Mouse (Mus musculus): ENCODE measurements around the gene Lipc. TPM values are rescaled to one million over a fixed set of nuclear protein-coding genes. Genes with fewer than 3 reads are reported as not detected.

Lipc gene
- polyA plus RNA-seq, 1 experiment, result 0.87 TPM

GRCm38 (mm10) chr9:70795439-70795757 lies 156.6 kb downstream of the Lipc start:
- TF ChIP-seq CTCF (IDR thresholded peaks at IDR 0.05; ENCODE audit: control insufficient read depth, insufficient read depth, low read length) (no peak), POLR2A (IDR thresholded peaks at IDR 0.05; ENCODE audit: borderline replicate concordance, control insufficient read depth, low read depth, low read length) (no peak)

DNA sequence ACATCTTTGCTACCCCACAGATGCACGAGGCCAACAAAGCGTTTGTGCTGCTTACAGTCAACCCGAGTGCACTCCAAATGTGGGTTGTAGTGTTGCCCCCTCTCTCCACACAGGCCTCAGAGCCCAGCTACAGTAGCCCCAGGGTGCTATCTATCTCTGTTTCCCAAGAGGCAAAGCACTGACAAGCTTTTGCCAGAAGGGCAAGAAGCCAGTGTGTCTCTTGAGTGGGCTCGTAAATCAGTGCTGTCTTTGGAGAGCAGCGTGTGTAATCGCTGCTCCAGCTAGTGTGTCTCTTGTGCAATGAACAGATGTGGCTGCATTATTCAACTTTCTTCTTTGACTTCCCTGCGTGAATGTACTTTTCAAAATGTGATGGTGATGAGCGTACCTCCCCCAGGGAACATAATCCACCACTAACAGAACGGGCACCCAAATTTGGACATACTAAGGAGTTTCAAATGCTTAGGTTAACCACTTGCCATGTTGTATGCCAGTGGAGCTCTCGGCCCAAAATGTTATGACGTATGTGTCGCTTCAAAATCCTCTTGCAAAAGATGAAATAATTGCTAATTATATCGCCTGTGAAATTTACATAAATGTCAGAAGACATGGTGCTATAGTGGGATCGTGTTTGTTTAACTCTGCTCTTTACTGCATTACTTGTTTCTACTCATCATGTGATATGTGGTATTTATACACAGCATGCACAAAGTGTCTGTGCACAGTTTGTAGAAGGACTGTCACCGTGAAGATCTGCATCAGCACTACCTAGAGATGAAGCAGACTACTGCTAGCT lies 157.2 kb downstream of the Lipc start:
- no peaks in the 10 kb centered on the region for H3K4me1 ChIP-seq (ENCODE audit: control insufficient read depth, insufficient read depth, low read length)
- TF ChIP-seq CTCF (IDR thresholded peaks at IDR 0.05; ENCODE audit: control insufficient read depth, insufficient read depth, low read length) (no peak), POLR2A (IDR thresholded peaks at IDR 0.05; ENCODE audit: borderline replicate concordance, control insufficient read depth, low read depth, low read length) (no peak)
- H3K27ac ChIP-seq (ENCODE audit: control insufficient read depth, insufficient read depth, low read depth, low read length, poor library complexity), result no peak overlapping the region
- WGBS, result 81% methylated on average over 15 of the region's 15 CpGs
- no peak overlapping the region for H3K4me3 ChIP-seq (replicated peaks; ENCODE audit: control insufficient read depth, low read depth, low read length)

More at GRCm38 (mm10) chr9:70795439-70795757, 156.6 kb downstream of the Lipc start:
- Histone ChIP-seq H3K4me3 (replicated peaks; ENCODE audit: control insufficient read depth, low read depth, low read length) (no peak overlapping the region), H3K27ac (ENCODE audit: control insufficient read depth, insufficient read depth, low read depth, low read length, poor library complexity) (no peak overlapping the region), H3K4me1 (ENCODE audit: control insufficient read depth, insufficient read depth, low read length) (no peaks in the 10 kb centered on the region)
- 68% methylated on average over 2 of the region's 2 CpGs for WGBS

DNA sequence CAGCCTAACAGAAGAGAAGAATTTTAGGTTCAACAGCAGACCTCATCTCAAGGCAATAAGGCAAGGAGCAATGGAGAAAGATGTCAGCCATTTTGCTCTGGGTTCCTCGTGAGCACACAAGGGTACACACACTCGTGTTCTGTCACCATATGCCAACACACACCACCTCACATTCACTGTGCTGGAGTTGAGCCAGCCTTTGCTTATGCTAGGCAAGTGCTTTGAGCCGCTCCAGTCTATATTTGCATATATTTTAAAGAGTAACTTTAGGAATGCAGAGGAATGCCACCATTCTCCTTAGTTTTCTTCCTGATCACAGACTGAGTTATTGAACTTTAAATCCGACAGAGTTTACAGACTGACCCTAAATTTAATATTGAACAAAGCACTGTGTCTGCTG lies 161.4 kb downstream of the Lipc start:
- 90% methylated on average over 4 of the region's 4 CpGs for WGBS
- TF ChIP-seq POLR2A (IDR thresholded peaks at IDR 0.05; ENCODE audit: borderline replicate concordance, control insufficient read depth, low read depth, low read length), result no peak
- no peak for TF ChIP-seq CTCF (IDR thresholded peaks at IDR 0.05; ENCODE audit: control insufficient read depth, insufficient read depth, low read length)
- no peaks in the 10 kb centered on the region for H3K4me1 ChIP-seq (ENCODE audit: control insufficient read depth, insufficient read depth, low read length)
- H3K27ac ChIP-seq (ENCODE audit: control insufficient read depth, insufficient read depth, low read depth, low read length, poor library complexity), result no peak overlapping the region
- H3K4me3 ChIP-seq (replicated peaks; ENCODE audit: control insufficient read depth, low read depth, low read length), result no peak overlapping the region

DNA sequence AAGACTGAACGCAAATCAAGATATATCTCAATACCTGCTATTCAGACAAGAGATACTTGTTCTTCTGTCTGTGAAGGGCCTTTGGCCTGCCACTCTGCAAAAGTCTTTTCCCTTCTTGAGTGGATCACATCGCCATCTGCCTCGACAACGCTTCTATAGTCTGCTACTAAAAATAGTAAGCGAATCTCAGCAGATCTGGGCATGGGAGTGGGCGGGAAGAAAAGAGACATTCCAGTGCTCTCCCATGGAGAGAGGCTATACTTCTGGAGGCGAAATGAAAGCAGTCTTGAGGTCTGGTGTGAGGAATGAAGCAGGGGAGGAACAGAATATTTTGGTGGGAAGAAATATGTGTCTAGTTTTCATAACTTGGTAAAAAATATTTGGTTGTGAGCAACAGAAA lies 163.3 kb downstream of the Lipc start:
- WGBS, result 85% methylated on average over 7 of the region's 7 CpGs
- TF ChIP-seq CTCF (IDR thresholded peaks at IDR 0.05; ENCODE audit: control insufficient read depth, insufficient read depth, low read length) (no peak), POLR2A (IDR thresholded peaks at IDR 0.05; ENCODE audit: borderline replicate concordance, control insufficient read depth, low read depth, low read length) (no peak)
- no peaks in the 10 kb centered on the region for H3K4me1 ChIP-seq (ENCODE audit: control insufficient read depth, insufficient read depth, low read length)
- H3K27ac ChIP-seq (ENCODE audit: control insufficient read depth, insufficient read depth, low read depth, low read length, poor library complexity), result no peak overlapping the region
- no peak overlapping the region for H3K4me3 ChIP-seq (replicated peaks; ENCODE audit: control insufficient read depth, low read depth, low read length)

DNA sequence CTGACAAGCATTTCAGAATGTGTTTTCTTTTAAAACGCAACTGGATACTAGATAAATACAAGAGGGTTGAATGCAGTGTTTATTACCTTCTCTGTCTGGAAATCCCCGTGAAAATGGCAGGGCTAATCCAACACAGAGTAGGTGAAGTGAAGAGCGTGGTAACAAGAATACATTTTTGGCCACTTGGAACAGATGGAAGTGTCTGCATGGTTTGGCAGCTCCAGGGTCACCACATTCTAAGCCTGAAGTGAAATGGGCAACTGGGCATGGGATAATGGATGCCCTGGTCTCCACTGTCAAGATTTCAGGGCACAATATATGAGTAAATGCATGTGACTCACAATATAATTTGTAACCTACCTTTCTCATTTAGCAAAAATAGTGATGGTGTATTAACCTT lies 169.8 kb downstream of the Lipc start:
- 95% methylated on average over 3 of the region's 3 CpGs for WGBS
- H3K27ac ChIP-seq (ENCODE audit: control insufficient read depth, insufficient read depth, low read depth, low read length, poor library complexity), result no peak overlapping the region
- H3K4me3 ChIP-seq (replicated peaks; ENCODE audit: control insufficient read depth, low read depth, low read length), result no peak overlapping the region
- no peaks in the 10 kb centered on the region for H3K4me1 ChIP-seq (ENCODE audit: control insufficient read depth, insufficient read depth, low read length)
- TF ChIP-seq POLR2A (IDR thresholded peaks at IDR 0.05; ENCODE audit: borderline replicate concordance, control insufficient read depth, low read depth, low read length) (no peak), CTCF (IDR thresholded peaks at IDR 0.05; ENCODE audit: control insufficient read depth, insufficient read depth, low read length) (no peak)

DNA sequence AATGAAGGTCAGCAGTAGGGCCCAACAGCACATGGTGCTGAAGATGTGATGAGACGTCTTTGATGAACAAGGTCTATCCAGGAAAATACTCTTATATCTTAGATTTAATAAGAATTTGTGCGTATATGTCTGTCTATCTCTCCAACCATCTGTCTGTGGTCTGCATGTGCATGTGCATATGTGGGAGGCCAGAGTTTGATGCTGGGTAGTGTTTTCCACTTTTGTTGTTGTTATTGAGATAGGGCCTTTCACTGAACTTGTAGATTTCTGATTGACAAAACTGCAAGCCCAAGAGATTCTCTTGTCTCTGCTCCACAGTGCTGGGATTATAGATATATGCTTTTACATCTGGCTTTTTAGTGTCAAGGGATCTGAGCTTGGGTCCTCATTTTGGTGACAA lies 176.5 kb downstream of the Lipc start:
- H3K4me1 ChIP-seq (ENCODE audit: control insufficient read depth, insufficient read depth, low read length), result no peaks in the 10 kb centered on the region
- WGBS, result 68% methylated on average over 2 of the region's 2 CpGs
- H3K27ac ChIP-seq (ENCODE audit: control insufficient read depth, insufficient read depth, low read depth, low read length, poor library complexity), result no peak overlapping the region
- no peak for TF ChIP-seq POLR2A (IDR thresholded peaks at IDR 0.05; ENCODE audit: borderline replicate concordance, control insufficient read depth, low read depth, low read length)
- no peak for TF ChIP-seq CTCF (IDR thresholded peaks at IDR 0.05; ENCODE audit: control insufficient read depth, insufficient read depth, low read length)
- no peak overlapping the region for H3K4me3 ChIP-seq (replicated peaks; ENCODE audit: control insufficient read depth, low read depth, low read length)

DNA sequence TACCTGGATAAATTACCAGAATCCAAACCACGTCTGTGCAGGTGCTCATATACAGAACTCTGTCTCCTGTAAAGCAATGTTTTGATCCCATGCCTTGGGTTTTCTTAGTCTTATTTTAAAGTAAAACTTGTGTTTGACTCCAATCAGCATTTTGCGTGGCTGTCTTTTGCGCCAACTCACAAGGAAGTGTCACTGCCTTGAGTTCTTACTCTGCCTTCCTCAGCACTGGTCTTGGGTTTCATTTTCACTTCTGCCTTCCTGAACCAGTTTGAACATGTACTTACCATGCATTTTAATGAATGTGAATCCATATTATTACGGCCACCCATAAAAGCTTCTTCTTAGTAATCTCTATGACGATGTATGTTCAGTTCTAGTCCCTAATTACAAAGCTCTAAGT lies 191.1 kb downstream of the Lipc start:
- TF ChIP-seq CTCF (IDR thresholded peaks at IDR 0.05; ENCODE audit: control insufficient read depth, insufficient read depth, low read length), result no peak
- WGBS, result 15% methylated on average over 5 of the region's 5 CpGs
- H3K27ac ChIP-seq (ENCODE audit: control insufficient read depth, insufficient read depth, low read depth, low read length, poor library complexity), result peak overlapping the region; percentile 63; the same call in 1 of the 2 replicates
- no peak overlapping the region for H3K4me3 ChIP-seq (replicated peaks; ENCODE audit: control insufficient read depth, low read depth, low read length)
- H3K4me1 ChIP-seq (ENCODE audit: control insufficient read depth, insufficient read depth, low read length), result no peaks in the 10 kb centered on the region

- 73% methylated on average over 3 of the region's 3 CpGs for WGBS
- Histone ChIP-seq H3K27ac (ENCODE audit: control insufficient read depth, insufficient read depth, low read depth, low read length, poor library complexity) (no peak overlapping the region), H3K4me3 (replicated peaks; ENCODE audit: control insufficient read depth, low read depth, low read length) (no peak overlapping the region), H3K4me1 (ENCODE audit: control insufficient read depth, insufficient read depth, low read length) (no peaks in the 10 kb centered on the region)
- TF ChIP-seq CTCF (IDR thresholded peaks at IDR 0.05; ENCODE audit: control insufficient read depth, insufficient read depth, low read length) (no peak), POLR2A (IDR thresholded peaks at IDR 0.05; ENCODE audit: borderline replicate concordance, control insufficient read depth, low read depth, low read length) (no peak)
Measured at GRCm38 (mm10) chr9:70751504-70752222, 200.4 kb downstream of the Lipc start.

Other genes starting within 250 kb of the Lipc start
- gene Aqp9, start 216.5 kb upstream of the Lipc start, polyA plus RNA-seq (2011; ENCODE audit: insufficient read depth, insufficient read length, low replicate concordance, missing spikeins), result 14.1 and 17.7 TPM in 2 replicates

Measured in bone marrow, adult 2 months (tissue).